Mouse (Mus musculus) Patski (cell line): ENCODE measurements around the gene Gpc3. TPM values are rescaled to one million over a fixed set of nuclear protein-coding genes. Genes with fewer than 3 reads are reported as not detected.

Source experiments
- ATAC-seq: fragments of 100-300 bp; one replicate; pipeline ENCODE4 v1.8.0; 2021
- CTCF ChIA-PET: fragments of 350-600 bp; sonication (Branson Sonifier 250); formaldehyde crosslinking; loops from one replicate; lab custom pipeline; 2022; ENCODE audit warnings: inconsistent platforms; lab: Charles Lee
- POLR2A ChIA-PET: fragments of 350-600 bp; sonication (Branson Sonifier 250); formaldehyde crosslinking; loops from one replicate; lab custom pipeline; 2022; ENCODE audit warnings: antibody characterized with exemption, inconsistent platforms; lab: Charles Lee
- DNase-seq: peaks from one replicate; pipeline ENCODE4 v3.0.0-alpha.2; 2011; ENCODE audit warnings: low read depth, low spot score
- H3K27me3 ChIP-seq: fragments of 371-371 bp; one replicate; pipeline ENCODE4 v1.5.1; 2021
- CTCF ChIP-seq: fragments of 100-300 bp; IDR thresholded peaks from one replicate; pipeline ENCODE4 v1.5.1; 2021
- in situ Hi-C: fragments of 300-500 bp; cut with MboI; formaldehyde crosslinking; loops from 3 replicates; pipeline ENCODE4 v1.11.1; 2018; ENCODE audit warnings: low pct_unique_long_range_greater_than_20kb, mixed read lengths
- polyA plus RNA-seq: library from polyadenylated mRNA; unstranded; gene quantifications from one replicate; pipeline ENCODE4 v1.2.3, GENCODE M21; 2021

Gene Gpc3
- polyA plus RNA-seq, 1 experiment from 2014 or later = 8.0 TPM

DNA sequence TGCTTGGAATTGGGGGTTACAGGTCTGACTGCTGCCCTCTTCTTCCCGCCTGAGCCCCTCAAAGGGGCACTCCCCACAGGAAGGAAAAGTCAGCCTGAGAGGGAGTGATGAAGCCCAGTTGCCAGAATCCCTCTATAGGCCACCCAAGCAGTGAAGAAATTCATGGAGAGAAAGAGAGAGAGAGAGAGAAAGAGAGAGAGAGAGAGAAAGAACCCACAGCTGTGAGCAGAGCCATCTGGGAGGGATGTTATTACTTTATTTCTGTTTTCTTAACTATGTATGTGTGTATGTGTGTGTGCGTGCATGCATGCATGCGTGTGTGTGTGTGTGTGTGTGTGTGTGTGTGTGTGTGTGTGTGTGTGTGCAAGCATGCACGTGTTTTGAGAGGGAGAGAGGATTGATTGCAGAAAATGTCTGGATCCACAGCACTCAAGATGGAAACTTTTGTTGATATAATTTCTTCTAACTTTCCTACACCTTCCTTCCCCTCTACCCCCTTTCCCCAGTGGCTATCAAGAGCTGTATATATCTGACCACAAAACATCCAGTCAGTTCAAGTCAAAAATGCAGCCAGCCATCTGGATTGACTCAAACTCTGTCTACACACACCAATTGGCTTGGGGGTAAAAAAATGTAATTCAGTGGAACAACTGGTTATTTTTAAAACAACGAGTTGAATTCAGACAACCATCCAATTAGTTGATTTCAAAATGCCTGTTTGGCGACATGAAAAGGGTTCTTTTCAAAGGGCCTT lies 13.4 kb upstream of the Gpc3 start:
- TF ChIP-seq CTCF = no peak
- DNase-seq (no peak), ATAC-seq (no peak)
- peaks cover 58% of the 10 kb centered on the region for H3K27me3 ChIP-seq
- ChIA-PET POLR2A (no interaction called here), CTCF (no interaction called here)
- in situ Hi-C loops = no loop called here

DNA sequence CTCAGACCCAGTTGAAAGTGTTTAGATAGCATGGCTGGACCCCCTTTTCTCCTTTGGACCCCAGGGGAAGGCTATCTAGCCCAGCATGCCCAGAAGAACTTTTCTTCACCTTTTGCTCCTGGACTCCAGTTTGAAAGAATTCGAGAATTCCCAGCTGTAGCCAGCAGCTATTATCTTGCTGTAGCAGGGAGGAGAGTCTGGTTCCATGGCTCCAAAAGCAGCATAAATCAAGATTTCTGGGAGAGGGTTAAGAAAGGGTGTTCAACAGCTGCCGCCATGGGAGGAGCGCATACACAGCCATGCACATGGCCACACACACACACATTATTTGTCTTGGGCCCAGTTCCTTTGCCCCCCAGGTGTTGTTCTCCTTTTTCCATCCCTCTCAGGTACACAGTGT lies 4.1 kb upstream of the Gpc3 start:
- TF ChIP-seq CTCF = no peak
- POLR2A ChIA-PET = interaction anchor here (0.6 kb wide), 1 partner anchor 568 kb away, joined by 3 read pairs; no protein-coding TSS in a partner anchor
- no peak for ATAC-seq
- CTCF ChIA-PET = no interaction called here
- no peak for DNase-seq
- H3K27me3 ChIP-seq = peaks cover 62% of the 10 kb centered on the region
- in situ Hi-C loops = no loop called here

DNA sequence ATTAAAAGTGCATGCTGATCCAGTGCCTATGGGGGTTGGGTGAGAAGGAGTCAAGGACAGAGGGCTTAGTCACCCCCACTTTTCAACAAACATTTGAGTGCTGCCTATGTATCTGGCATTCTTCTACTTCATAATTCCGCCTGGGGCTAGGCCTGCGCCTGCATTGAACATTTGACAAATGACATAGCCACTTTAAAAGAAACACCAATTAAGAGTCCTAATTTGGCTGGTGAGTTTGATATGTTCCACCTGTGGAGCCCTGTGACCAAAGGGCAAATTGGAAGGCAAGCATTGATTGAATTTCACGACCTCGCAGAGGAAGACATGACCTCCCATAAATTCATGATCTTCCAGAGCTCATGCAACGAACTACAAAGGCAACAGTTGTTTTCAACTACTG lies 2.4 kb upstream of the Gpc3 start:
- H3K27me3 ChIP-seq = peaks cover 60% of the 10 kb centered on the region
- in situ Hi-C loops = no loop called here
- ChIA-PET CTCF (no interaction called here), POLR2A (interaction anchor here (0.7 kb wide), 1 partner anchor 31 kb away, joined by 3 read pairs; no protein-coding TSS in a partner anchor)
- DNase-seq (no peak), ATAC-seq (no peak)
- TF ChIP-seq CTCF = no peak

DNA sequence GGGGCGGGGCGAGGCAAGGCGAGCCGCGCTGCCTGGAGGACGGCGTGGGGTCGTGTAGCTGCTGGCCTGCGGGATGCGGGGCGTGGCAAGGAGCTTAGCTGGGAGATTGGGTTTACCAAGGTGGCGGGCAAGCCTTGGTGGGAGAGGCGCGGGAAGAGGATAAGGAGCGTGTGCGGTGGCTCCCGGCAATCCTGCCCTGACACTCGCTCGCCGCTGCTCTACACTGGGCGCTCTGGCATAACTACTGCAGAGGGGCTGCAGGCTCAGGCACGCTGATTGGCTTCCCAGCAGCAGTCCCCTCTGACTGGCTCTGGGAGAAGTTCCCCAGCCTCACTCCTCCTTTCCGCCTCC lies 256 bp upstream of the Gpc3 start:
- H3K27me3 ChIP-seq = peaks cover 62% of the 10 kb centered on the region
- ATAC-seq (no peak), DNase-seq (no peak)
- ChIA-PET POLR2A (no interaction called here), CTCF (no interaction called here)
- in situ Hi-C loops = no loop called here
- no peak for TF ChIP-seq CTCF

DNA sequence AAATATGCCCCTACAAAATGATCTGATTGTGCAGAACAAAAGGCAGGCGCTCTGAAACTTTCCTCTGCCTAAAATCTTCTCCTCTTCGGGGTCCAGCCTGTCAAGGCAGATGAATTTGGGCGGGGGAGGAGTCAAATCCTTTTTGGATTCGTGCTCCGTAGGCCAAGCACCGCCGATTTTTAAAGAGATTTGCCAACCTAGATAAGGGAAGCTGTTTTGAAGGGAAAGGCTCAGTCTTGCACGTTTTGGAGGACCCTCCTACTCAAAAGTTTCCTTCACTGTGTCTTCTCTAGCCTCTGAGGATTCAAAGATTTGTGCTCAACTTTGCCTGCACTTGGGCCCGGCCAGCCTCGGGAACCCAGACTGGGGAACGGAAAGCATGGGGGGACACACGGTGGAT lies 944 bp downstream of the Gpc3 start:
- in situ Hi-C loops = no loop called here
- ATAC-seq (no peak), DNase-seq (no peak)
- H3K27me3 ChIP-seq = peaks cover 66% of the 10 kb centered on the region
- CTCF ChIA-PET = no interaction called here
- POLR2A ChIA-PET = interaction anchor here (0.6 kb wide), 1 partner anchor 456 kb away, joined by 3 read pairs; no protein-coding TSS in a partner anchor
- TF ChIP-seq CTCF = no peak

DNA sequence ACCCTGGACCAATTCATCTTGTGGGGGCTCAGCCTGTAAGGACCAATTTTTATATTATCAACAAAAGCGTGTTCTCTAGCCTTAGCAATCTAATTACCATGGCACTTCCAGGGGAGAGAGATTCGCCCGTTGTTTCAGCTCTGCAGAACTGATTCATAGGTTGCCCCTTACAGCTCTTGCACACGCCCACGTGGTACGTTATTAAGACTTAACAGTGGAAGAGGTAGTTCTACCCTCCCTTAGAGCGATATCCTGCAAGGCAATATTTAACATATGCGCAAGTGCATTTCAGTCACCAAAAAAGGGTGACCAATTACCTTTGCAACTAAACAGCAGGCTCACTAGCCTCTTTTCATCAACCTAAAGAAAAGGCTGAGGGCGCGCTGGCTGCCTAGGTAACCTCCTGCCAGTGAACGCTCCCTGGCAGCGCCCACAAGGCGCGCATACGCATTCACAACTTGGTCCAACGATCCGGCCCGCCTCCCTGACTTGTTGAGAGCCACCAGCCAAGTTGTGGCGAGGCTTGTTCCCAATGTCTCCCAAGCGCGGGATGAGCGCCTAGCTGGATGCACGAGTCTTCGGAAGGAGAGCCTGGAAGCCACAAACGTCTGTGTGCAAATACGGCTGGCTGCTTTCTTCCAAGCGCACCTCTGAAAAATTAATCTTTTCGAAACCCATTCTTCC lies 1.6 kb downstream of the Gpc3 start:
- in situ Hi-C loops = no loop called here
- TF ChIP-seq CTCF = no peak
- POLR2A ChIA-PET = no interaction called here
- ATAC-seq (no peak), DNase-seq (no peak)
- H3K27me3 ChIP-seq = peaks cover 69% of the 10 kb centered on the region
- CTCF ChIA-PET = no interaction called here

DNA sequence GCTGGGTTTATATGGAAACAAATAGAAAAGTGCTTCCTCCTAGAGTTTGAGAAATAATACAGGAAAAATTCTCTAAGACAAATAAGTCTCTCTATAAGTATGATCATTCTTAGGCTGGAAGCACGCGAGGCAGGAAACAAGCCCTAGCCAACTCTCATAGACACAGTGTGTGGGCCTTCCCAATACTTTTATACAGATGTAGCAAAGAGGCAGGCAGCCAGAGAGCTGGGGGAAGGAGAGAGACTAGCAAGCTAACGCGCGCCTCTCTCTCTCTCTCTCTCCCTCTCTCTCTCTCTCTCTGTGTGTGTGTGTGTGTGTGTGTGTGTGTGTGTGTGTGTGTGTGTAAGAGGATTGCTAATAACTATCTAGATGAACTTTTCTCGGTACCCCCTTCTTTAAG lies 2.2 kb downstream of the Gpc3 start:
- no peak for TF ChIP-seq CTCF
- ChIA-PET CTCF (no interaction called here), POLR2A (no interaction called here)
- peaks cover 71% of the 10 kb centered on the region for H3K27me3 ChIP-seq
- ATAC-seq = no peak
- no peak for DNase-seq
- in situ Hi-C loops = no loop called here

DNA sequence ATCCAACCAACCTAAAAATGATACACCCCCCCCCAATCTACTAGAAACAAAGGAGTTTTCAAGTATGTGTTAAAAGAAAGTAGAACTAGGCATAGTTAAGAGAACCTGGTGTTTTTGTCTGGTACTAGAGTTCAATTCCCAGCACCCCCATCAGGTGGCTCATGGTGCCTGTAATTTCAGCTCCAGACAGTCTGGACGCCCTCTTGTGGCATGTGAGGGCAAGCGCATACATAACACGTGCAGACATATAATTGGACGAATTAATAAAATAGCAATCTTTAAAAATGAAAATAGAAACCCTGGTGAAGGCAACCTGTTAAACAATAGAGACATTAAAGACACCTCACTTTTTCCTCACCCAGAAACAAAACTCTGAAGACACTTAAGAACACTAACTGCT lies 10.6 kb downstream of the Gpc3 start:
- ChIA-PET POLR2A (no interaction called here), CTCF (no interaction called here)
- peak; percentile 35 for TF ChIP-seq CTCF
- in situ Hi-C loops = no loop called here
- ATAC-seq (no peak), DNase-seq (no peak)
- H3K27me3 ChIP-seq = peaks cover 51% of the 10 kb centered on the region

DNA sequence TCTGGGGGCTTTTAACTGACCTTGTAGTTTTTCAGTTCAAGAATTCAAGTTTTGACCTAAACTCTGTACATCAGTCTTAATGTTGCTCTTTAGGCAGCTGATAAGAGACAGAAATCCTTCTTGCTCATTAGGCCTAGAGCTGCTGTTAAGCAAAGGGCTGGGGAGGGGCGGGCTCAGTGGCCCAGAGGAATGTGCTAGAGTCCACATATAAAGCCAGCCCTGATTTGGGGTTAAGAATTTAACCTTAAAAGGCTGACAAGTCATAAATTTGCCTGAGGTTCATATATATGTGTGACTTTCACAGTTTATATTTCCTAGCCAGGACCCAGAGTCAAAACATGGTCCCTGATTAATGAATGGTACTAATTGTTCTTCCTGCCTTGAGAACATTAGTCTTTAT lies 14.5 kb downstream of the Gpc3 start:
- no peak for ATAC-seq
- ChIA-PET POLR2A (interaction anchor here (0.6 kb wide), 1 partner anchor 9 kb away, joined by 3 read pairs; no protein-coding TSS in a partner anchor), CTCF (no interaction called here)
- H3K27me3 ChIP-seq = peaks cover 45% of the 10 kb centered on the region
- no peak for TF ChIP-seq CTCF
- in situ Hi-C loops = no loop called here
- no peak for DNase-seq

DNA sequence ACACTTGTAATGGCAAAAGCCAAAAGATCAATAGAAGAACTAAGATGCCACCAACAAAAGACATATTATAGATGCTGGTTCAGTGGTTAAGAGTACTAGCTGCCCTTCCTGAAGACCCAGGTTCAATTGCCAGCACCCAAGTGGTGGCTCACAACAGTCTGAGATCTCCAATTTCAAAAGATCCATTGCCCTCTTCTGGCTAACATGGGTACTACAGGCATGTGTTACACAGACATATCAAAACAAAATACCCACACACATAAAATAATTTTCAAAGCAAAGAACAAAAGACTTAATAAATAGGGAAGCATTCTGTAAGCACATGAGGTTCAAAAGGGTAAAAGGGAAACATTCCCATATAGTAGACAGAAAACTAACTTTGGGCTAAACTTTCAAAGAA lies 26.1 kb downstream of the Gpc3 start:
- peaks cover 37% of the 10 kb centered on the region for H3K27me3 ChIP-seq
- in situ Hi-C loops = no loop called here
- peak; percentile 55 for TF ChIP-seq CTCF
- CTCF ChIA-PET = no interaction called here
- no peak for DNase-seq
- no peak for ATAC-seq
- POLR2A ChIA-PET = no interaction called here

DNA sequence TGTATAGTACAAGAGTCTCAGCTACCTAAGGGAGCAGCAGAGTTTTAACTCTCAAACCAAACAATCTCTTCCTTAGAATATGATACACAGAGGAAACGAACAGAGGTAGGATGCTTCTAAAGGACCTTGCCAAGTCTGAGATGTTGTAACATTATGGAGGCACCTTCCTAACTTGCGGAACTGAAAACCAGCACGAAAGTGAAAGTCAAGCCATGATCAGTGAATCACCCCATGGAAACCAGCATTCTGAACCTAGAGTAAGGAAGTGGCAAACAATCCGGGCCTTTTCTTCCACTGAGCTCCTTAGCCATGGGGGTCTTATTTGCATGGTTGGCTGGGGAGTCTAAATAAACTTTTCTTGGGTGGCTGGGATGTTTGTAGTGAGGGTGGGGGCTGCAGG lies 53.8 kb downstream of the Gpc3 start:
- POLR2A ChIA-PET = no interaction called here
- no peak for ATAC-seq
- CTCF ChIA-PET = no interaction called here
- TF ChIP-seq CTCF = no peak
- peaks cover 57% of the 10 kb centered on the region for H3K27me3 ChIP-seq
- in situ Hi-C loops = no loop called here
- no peak for DNase-seq
